Mouse (Mus musculus): ENCODE measurements around the gene Bcdin3d.
A peak's percentile ranks its signal among the peaks of the same experiment; 100 is the strongest.
"Not testable (repeated sequence)": the region's sequence is repeated elsewhere in the genome, so short reads cannot be mapped to it uniquely, and the experiment has no call there.

Bcdin3d gene

GRCm38 (mm10) chr15:99471677-99472063 is 2.9 kb downstream of the Bcdin3d start:
- no peak for DNase-seq

- DNase-seq, result peak; percentile 66
Observed at GRCm38 (mm10) chr15:99470971-99471676, 3.4 kb downstream of the Bcdin3d start.

- DNase-seq, result no peak
Observed at GRCm38 (mm10) chr15:99470224-99470761, 4.2 kb downstream of the Bcdin3d start.

GRCm38 (mm10) chr15:99469736-99470135 is 4.8 kb downstream of the Bcdin3d start:
- no peak for DNase-seq

GRCm38 (mm10) chr15:99469067-99469466 is 5.5 kb downstream of the Bcdin3d start:
- peak; percentile 69 for DNase-seq

- no peak for DNase-seq
Observed at GRCm38 (mm10) chr15:99463194-99463593, 11.3 kb downstream of the Bcdin3d start.

GRCm38 (mm10) chr15:99457606-99458401 is 16.7 kb downstream of the Bcdin3d start, which contains the start of gene Nckap5l:
Nckap5l (minus strand) TSS chr15:99457748.
- peak; percentile 96 for DNase-seq

- DNase-seq, result peak; percentile 81
Observed at GRCm38 (mm10) chr15:99456963-99457605, 17.4 kb downstream of the Bcdin3d start.

DNA sequence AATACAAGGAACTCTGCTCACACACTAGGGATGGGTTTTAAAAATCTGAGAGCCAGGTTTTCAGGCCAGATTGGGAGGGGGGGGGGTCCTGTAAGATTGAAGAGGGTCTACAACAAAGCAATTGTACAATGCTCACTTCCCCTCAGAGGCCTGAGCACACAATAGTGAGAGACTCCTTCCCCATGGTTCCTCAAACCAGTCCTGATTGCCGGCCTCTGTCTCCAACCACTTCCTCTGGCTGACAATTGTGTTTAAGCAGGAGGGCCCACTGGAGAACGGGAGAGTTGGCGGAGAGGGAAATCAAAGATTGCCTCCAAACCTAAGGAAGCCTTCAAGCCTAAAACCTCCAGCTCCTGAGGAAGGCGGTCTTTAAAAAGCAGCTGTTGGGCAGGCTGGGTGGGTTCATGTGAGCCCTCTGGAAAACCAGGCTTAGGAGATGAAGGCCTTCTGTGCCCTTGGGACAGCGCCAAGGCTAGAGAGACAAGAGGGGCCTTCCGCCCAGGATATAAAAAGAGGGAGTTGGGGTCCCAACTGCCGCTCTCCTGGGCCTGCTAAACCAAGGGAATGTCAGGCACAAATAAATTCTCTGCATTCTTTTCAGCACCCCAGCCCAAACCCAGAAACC is 18.1 kb downstream of the Bcdin3d start:
- no peak for DNase-seq

- no peak for DNase-seq
Observed at GRCm38 (mm10) chr15:99455415-99455814, 19.1 kb downstream of the Bcdin3d start.

DNA sequence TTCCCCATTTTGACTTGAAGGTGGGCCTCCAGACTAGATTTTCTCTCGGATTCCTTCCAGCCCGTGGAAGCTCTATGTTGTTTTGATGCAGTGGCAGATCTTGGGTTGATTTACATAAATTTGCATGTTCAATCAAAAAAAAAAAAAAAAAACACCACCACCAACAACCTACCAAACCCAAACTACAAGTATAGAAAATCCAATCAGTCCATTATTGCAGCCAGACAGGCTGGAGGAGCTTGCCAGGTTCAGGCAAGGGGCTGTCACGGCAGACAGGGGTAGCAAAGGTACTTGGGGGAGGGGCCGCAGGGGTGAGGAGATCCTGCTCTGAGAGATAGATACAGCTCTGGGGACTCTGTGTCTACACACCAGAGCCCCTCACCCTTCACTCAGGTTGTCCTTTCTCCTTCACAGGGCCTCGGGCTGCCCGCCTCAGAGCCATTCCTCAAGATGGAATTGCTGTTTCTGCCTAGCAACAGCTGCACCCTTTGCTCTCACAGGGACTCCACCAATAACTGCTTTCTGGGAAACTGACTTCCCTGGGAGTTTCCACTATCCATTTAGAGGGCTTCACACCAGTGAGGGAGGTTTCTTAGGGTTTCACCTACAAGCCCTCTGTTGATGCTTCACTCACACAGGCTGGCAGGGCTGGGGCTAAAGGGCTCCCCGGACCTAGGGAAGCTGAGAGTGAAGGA is 19.8 kb downstream of the Bcdin3d start:
- DNase-seq, result no peak

DNA sequence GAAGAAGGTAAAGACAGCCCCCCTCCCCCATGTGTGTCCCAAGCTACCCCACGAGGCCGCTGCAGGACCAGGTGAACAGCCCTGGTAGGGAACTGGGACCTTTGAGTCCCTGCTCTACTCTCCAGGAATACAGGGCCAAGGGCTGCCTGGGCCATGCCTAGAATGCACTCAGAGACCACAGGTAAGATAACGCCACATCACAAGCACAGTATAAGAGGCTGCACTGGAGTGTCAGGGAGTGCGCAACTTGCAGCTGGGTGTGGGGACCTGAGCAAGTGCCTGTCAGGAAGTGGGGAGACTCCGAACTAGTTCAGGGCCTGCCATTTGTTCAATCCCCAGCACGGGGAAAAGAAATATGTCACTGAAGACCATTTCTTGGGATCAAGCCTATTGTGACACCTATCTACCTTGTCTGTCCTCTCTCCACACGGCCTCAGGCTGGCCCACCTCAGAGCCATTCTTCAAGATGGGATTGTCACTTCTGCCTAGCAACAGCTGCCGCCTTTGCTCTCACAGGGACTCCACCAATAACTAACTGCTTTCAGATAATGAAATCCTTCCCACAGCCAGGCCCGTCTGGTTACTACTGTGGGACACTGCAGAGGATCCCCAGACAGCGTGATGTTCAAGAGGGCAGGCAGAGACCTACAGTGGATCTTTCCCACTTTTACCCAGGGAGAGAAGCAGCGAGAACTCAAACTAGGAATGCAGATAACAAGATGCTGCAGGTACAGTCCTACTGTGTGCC is 21.2 kb downstream of the Bcdin3d start:
- DNase-seq, result no peak

DNA sequence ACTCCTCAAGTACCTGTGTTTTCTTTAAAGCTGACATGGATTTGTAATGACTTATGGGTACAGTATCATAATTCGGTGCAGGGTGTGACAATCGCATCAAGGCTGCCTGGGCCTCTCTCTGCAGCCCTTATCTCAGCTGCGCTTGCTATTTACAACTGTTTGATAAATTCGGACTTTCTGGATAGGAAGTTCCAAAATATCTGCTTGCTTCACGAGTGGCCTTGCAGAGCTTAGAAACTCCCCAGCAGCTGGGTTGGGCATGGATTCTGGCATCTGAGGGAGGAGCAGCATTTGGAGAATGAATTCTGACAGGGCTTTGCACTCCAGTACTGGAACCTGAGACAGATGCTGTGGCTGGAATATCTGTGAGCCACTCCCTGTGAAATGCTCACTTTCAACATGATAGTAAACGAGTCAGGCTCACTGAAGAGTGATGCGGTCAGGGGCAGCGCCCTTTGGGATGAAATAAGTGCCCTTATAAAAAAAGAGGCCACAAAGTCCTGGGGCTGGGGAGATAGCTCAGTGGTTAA is 24.7 kb downstream of the Bcdin3d start:
- DNase-seq, result no peak

DNA sequence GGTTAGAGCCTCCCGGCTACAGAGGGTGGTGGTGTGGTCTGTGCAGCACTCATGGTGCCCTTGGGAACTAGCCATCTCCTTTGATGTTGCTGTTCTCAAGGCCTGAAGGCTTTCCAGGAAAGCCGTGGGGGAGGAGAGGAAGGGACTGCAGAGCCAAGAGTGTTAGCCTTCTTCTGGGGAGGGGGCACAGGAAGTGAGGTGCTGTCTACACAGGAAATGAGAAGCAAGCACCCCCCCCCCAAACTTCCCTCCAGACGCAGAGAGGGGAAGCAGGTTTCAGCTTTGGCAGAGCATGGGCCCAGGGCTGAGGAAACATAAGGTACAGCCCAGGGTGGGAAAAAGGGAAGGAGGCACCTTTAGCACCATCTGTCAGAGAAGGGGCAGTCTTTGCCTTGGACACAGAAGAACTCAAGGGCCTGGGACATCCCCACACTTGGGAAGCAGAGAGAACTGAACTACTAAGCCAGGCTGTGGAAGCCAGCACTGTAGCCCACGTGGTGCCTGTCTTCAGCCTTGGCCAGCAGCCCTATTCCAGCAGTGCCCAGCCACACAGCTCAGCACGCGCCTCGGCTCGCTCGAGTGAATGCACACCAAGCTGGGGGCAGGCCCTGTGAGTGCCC is 25.3 kb downstream of the Bcdin3d start:
- no peak for DNase-seq

DNA sequence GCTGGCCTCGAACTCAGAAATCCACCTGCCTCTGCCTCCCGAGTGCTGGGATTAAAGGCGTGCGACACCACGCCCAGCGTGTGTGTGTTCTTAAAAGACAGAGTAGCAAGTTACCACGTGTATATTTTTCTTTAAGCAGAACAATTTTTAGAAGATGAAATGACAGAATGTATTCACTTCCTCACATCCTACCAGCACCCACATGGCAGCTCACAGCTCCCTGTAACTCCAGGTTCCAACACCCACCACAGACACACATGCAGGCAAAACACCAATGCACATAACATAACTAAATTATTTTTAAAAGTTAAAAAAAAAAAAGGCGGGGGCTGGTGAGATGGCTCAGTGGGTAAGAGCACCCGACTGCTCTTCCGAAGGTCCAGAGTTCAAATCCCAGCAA is 28.4 kb downstream of the Bcdin3d start:
- DNase-seq, result not testable (repeated sequence)

GRCm38 (mm10) chr15:99445567-99445966 is 29.0 kb downstream of the Bcdin3d start:
- DNase-seq, result no peak

DNA sequence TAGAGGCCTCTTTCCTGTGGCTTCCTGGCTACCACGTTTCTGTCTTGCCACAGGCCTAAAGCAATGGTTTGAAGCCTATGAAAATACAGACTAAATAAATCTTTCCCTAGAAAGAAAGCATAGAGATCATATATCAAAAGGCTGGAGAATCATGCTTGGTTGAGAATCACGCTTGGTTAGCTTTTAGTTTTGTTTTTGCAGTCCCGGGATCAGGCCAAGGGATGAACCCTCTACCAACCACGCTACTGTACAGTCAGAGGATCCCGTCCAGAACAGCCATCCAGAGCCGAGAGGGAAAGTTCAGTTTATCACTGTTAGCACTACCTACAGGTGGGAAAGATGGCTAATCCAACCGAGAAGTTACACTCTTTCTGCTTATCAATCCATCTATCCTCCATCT is 32.2 kb downstream of the Bcdin3d start:
- DNase-seq, result no peak

DNA sequence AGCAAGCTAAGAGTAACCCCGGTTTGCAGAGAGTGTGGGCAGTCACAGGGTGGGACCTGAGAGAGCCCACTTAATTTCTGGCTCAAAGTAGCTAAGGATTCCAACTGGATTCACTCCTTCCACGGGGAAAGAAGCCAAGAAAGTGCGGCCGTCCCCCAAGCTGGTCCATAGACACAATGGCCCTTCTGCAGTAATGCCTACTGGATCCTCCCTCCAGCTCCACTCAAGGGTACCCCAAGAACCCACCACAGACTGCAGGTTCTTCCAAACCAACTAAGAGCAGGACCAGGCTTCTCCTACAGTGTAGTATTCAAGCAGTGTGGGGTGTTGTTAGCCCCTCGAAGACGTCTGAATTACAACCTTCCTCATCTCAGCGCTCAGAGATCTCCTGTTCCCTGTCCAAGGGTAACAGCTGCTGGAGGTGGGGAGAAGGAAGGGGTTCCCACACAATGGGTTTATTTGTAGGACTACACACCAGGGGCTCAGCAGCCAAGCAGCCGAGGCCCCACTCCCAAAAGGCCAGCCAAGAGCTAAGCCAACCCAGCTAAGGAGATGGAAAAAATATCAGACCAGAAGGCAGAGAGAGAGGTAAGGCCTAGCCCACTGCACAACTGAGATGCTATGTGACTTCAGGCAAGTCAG is 33.6 kb downstream of the Bcdin3d start:
- DNase-seq, result no peak

DNA sequence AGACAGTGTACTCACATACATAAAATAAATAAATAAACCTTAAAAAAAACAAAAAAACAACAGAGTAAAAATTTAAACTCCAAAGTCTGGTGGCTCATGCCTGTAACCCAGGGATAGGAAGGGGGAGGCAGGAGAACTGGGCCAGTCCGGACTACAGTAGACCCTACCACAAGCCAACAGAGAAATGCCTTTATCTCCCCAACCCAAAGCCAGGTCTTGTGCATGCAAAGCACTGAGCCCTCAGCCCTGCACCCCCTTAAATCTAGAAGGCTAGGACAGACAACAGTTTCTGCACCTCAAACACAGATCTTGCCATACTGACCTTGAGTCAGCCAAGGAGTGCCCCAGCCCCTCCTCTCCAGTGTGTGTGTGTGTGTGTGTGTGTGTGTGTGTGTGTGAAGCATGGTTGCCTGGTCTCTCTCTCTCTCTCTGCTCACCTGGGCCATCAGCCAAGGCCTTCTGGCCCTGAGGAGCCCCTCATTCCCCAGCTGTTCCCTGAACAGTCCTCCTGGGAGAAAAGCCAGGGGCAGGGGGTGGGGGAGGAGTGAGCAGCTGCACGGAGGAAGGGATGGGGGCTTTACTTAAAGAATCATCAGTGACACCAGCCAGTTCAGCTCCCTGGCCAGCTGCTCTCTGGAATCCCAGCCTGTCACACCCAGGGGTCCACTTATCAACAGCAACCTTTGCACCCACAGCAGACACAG is 34.3 kb downstream of the Bcdin3d start:
- peak; percentile 40 for DNase-seq

All from embryo, embryonic 11 days (tissue).